Mouse (Mus musculus) cerebellum, adult 2 months (tissue): ENCODE data around the gene 4930469K13Rik. TPM values are rescaled to one million over a fixed set of nuclear protein-coding genes. Genes with fewer than 3 reads are reported as not detected.

Experiments used
- DNase-seq, 2 experiments: peaks; one replicate each; pipeline ENCODE4 v3.0.0; 2021
- H3K27ac ChIP-seq: fragments of 200-500 bp; 2 replicates; pipeline ENCODE4 v1.5.1; 2012; ENCODE audit warnings: low read length, control low read depth, inconsistent platforms; ENCODE audit not compliant: insufficient read depth
- H3K27me3 ChIP-seq: fragments of 200-500 bp; 2 replicates; pipeline ENCODE4 v1.6.1; 2012; ENCODE audit warnings: inconsistent platforms, mild to moderate bottlenecking, low read length, moderate library complexity; ENCODE audit not compliant: control insufficient read depth, insufficient read depth
- H3K4me1 ChIP-seq: fragments of 200-500 bp; 2 replicates; pipeline ENCODE4 v1.6.1; 2011; ENCODE audit warnings: low read length; ENCODE audit not compliant: control insufficient read depth, insufficient read depth
- H3K4me3 ChIP-seq: fragments of 200-500 bp; replicated peaks from 2 replicates; pipeline ENCODE3; 2011; ENCODE audit warnings: mild to moderate bottlenecking, low read depth, low read length, control low read depth; ENCODE audit not compliant: insufficient read depth
- CTCF ChIP-seq: fragments of 200-500 bp; IDR thresholded peaks from 2 replicates; pipeline ENCODE4 v1.5.1; 2011; ENCODE audit warnings: low read depth, mild to moderate bottlenecking, control low read depth, low read length, moderate library complexity, borderline replicate concordance; ENCODE audit not compliant: insufficient read depth
- POLR2A ChIP-seq: fragments of 200-500 bp; IDR thresholded peaks from 2 replicates; pipeline ENCODE4 v1.6.1; 2011; ENCODE audit warnings: low read length, control low read depth, borderline replicate concordance; ENCODE audit not compliant: insufficient read depth
- WGBS: fragments of 180-500 bp; shearing (Covaris S2); methylation state at CpG from one replicate; pipeline ENCODE4 v1.1.7; 2018; 5-methylcytosine and 5-hydroxymethylcytosine counted together
- polyA plus RNA-seq: library from polyadenylated mRNA; depleted of rRNA; stranded (reverse); fragments of >200 nt; gene quantifications from 2 replicates; pipeline ENCODE4 v1.2.3, GENCODE M21; 2012

4930469K13Rik gene
- polyA plus RNA-seq, 1 experiment, result not detected

DNA sequence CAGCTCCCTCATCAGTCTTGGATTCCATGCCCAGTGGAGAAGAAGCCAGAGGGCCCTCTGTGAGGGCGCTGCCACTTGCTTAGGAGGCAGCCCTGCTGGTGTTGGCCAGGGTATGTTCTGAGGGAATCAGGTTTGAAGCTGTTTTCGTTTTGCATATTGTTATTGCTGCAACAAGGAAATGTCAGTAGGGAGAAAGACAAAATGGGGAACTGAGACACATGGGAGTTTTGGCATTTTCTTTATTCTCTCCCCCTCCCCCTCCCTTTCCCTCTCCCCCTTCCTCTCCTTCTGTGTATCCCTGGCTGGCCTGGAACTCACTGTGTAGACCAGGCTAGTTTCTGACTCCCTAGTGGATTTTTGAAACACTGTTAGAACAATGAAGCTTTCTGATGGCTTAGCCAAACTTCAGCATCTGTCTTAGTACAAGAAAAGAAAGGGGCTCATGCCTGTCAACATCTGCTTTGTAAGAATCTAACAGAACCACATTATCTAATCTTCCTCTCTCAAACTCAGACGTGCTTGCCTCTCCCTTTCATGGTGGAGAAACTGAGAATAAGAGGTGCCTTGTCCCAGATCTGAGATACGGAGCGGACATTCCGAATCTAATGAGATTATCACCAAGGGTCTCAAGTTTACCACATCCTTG lies 86.2 kb downstream of the 4930469K13Rik start:
- WGBS, result 82% methylated on average over 6 of the region's 6 CpGs
- no peak for TF ChIP-seq CTCF
- no peak for TF ChIP-seq POLR2A
- Histone ChIP-seq H3K4me1 (no peaks in the 10 kb centered on the region), H3K27ac (no peak overlapping the region), H3K27me3 (no peaks in the 10 kb centered on the region), H3K4me3 (no peak overlapping the region)
- no peak for DNase-seq

GRCm38 (mm10) chr11:34010859-34011172 lies 87.5 kb downstream of the 4930469K13Rik start:
- no peak overlapping the region for H3K4me3 ChIP-seq
- no peaks in the 10 kb centered on the region for H3K27me3 ChIP-seq
- 54% methylated on average over 4 of the region's 4 CpGs for WGBS
- no peak overlapping the region for H3K27ac ChIP-seq
- no peak for DNase-seq
- no peaks in the 10 kb centered on the region for H3K4me1 ChIP-seq
- TF ChIP-seq POLR2A (no peak), CTCF (no peak)

DNA sequence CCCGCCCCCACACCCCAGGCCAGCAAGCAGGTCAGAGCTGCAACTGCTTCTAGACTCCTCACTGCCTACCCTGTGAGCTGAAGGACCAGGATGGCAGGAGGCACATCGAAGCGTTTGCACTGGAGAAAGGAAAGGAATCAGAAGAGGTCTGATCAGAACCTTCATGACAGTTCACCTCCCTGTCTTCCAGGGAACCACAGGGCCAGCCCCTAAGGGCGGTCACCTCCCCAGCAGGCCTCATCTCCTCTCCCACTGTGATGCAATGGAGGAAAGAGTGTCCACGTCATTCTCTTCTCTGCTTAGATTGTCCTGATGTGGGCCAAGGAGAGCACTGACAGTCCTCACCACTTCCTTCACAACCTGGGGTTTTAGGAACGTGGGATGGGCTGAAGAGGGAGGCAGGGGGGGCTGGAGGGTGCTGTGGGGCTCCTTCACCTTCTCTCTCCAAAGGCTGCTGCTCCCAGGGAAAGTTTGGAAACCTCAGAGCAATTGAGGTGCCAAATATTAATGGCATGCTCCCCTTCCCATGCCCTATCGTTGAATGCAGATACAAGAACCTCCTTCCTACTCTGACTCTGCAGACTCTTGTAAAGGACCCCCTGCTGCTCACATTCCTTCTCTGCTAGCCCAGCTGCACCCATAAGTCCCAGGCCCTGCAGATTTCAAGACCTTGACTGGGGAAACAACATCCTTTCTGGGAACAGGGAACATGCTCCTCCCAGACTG lies 88.1 kb downstream of the 4930469K13Rik start:
- Histone ChIP-seq H3K4me1 (no peaks in the 10 kb centered on the region), H3K27me3 (no peaks in the 10 kb centered on the region), H3K27ac (no peak overlapping the region), H3K4me3 (no peak overlapping the region)
- WGBS, result 74% methylated on average over 7 of the region's 7 CpGs
- TF ChIP-seq POLR2A (no peak), CTCF (no peak)
- no peak for DNase-seq

- WGBS, result 82% methylated on average over 12 of the region's 12 CpGs
- Histone ChIP-seq H3K4me1 (no peaks in the 10 kb centered on the region), H3K27me3 (no peaks in the 10 kb centered on the region), H3K4me3 (no peak overlapping the region), H3K27ac (no peak overlapping the region)
- no peak for DNase-seq
- TF ChIP-seq CTCF, result no peak
- TF ChIP-seq POLR2A, result no peak
Measured at GRCm38 (mm10) chr11:34009316-34010087, 88.9 kb downstream of the 4930469K13Rik start.

GRCm38 (mm10) chr11:34008702-34009101 lies 89.7 kb downstream of the 4930469K13Rik start:
- DNase-seq, result peak; percentile 19 to 22
- Histone ChIP-seq H3K4me1 (no peaks in the 10 kb centered on the region), H3K27ac (no peak overlapping the region), H3K4me3 (no peak overlapping the region), H3K27me3 (no peaks in the 10 kb centered on the region)
- TF ChIP-seq CTCF (peak; percentile 65; the same call in 1 of the 2 replicates), POLR2A (no peak)
- WGBS, result 40% methylated on average over 9 of the region's 9 CpGs

GRCm38 (mm10) chr11:34008214-34008613 lies 90.1 kb downstream of the 4930469K13Rik start:
- no peak overlapping the region for H3K4me3 ChIP-seq
- no peaks in the 10 kb centered on the region for H3K27me3 ChIP-seq
- WGBS, result 88% methylated on average over 11 of the region's 11 CpGs
- no peak for DNase-seq
- H3K27ac ChIP-seq, result no peak overlapping the region
- TF ChIP-seq CTCF, result no peak
- no peak for TF ChIP-seq POLR2A
- H3K4me1 ChIP-seq, result no peaks in the 10 kb centered on the region

- H3K4me3 ChIP-seq, result no peak overlapping the region
- H3K27ac ChIP-seq, result no peak overlapping the region
- TF ChIP-seq POLR2A (no peak), CTCF (no peak)
- H3K27me3 ChIP-seq, result no peaks in the 10 kb centered on the region
- no peaks in the 10 kb centered on the region for H3K4me1 ChIP-seq
- 96% methylated on average over 2 of the region's 2 CpGs for WGBS
- DNase-seq, result no peak
Measured at GRCm38 (mm10) chr11:34007616-34008015, 90.7 kb downstream of the 4930469K13Rik start.

GRCm38 (mm10) chr11:34002593-34002965 lies 95.8 kb downstream of the 4930469K13Rik start:
- H3K27me3 ChIP-seq, result no peaks in the 10 kb centered on the region; the same call in 1 of the 2 replicates

More at GRCm38 (mm10) chr11:34002593-34002965, 95.8 kb downstream of the 4930469K13Rik start:
- H3K27ac ChIP-seq, result no peak overlapping the region
- H3K4me3 ChIP-seq, result no peak overlapping the region
- no peaks in the 10 kb centered on the region for H3K4me1 ChIP-seq
- no peak for TF ChIP-seq CTCF
- 74% methylated on average over 5 of the region's 5 CpGs for WGBS
- DNase-seq, result no peak
